Mouse (Mus musculus): ENCODE data around the gene Igfals. TPM values are rescaled to one million over a fixed set of nuclear protein-coding genes. Genes with fewer than 3 reads are reported as not detected.

The Igfals gene
- polyA plus RNA-seq, 1 experiment from 2014 or later = 0.28 TPM

DNA sequence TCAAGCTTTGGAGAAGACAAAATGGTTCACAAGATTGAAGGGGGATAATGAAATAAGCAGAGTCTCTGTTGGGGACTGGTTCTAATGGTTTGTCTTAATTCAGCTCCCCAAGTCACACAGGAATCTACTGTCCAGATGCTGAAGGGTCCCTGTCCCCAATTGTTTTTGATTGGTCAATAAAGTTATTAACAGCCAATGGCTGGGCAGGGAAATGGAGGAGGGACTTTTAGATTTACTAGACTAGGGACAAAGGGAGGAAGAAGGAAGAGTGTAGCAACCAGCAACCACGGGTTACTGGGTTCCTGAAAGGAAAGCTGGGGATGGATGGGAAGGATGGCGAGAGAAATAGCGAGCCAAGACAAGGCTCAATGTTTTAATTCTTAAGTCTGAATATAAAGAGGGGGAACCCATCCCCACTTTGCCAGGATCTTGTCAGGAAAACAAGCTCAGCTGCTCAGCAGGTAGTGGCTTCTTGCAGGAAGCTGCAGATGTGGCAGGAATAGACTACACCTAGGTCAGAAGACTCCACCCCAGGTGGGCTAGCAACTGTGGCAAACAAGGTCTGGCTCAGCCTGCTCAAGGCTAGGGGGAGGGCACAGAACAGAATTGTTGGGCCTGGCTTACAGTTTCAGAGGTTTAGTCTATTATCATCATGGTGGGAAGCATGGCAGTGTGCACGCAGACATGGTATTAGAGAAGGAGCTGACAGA is 8.1 kb downstream of the Igfals start:
- no peaks in the 10 kb centered on the region for H3K27me3 ChIP-seq
- H3K9me3 ChIP-seq = no peaks in the 10 kb centered on the region
- ATAC-seq (ENCODE audit: insufficient number of reproducible peaks, insufficient read depth, low FRiP score, low TSS enrichment) = no peak

DNA sequence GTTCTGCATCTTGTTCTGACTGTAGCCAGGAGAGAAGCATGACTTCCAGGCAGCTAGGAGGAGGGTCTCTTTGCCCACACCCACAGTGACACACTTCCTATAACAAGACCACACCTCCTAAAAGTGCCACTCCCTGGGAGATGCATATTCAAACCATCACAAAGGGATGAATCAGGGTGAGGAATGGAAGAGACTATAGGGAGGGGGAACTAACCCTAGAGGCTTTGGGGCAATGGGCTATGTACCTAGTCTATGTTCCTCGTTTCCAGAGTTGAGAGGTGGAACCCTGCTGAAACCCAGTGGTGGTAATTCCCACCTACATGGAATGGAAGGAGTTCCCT is 8.6 kb downstream of the Igfals start:
- Histone ChIP-seq H3K4me2 (replicated peaks) (no peak overlapping the region), H3K27me3 (no peaks in the 10 kb centered on the region), H3K4me1 (no peaks in the 10 kb centered on the region; the same call in 1 of the 2 replicates), H3K36me3 (no peaks in the 10 kb centered on the region), H3K9me3 (no peaks in the 10 kb centered on the region), H3K9ac (no peak overlapping the region), H3K4me3 (no peak overlapping the region), H3K27ac (no peak overlapping the region)
- WGBS = 58% methylated on average over 1 of the region's 1 CpGs
- no peak for ATAC-seq (ENCODE audit: insufficient number of reproducible peaks, insufficient read depth, low FRiP score, low TSS enrichment)

More for the DNA sequence above, 8.1 kb downstream of the Igfals start:
- Histone ChIP-seq H3K4me3 (no peak overlapping the region), H3K27ac (no peak overlapping the region), H3K4me1 (no peaks in the 10 kb centered on the region; the same call in 1 of the 2 replicates), H3K36me3 (no peaks in the 10 kb centered on the region), H3K4me2 (replicated peaks) (no peak overlapping the region), H3K9ac (no peak overlapping the region)
- 48% methylated on average over 4 of the region's 4 CpGs for WGBS

DNA sequence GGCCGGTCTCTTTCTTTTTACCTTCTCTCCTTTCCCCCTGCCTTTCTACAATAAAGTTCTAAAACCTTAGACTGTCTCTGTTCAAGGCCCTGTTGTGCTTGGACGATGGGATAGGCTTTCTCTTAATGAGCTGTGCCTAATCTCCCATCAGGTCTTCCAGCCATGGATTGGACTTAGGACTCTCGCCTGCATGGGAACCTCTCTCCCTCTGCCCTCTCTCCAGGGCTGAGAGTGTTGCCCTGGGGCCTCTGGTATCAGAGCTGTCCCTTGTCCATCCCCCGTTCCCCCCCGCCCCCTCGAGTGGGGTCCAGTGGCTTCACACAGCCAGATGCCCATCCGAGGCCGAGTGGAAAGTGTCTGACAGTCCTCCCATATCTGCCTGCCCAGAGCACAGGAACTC is 9.2 kb downstream of the Igfals start:
- Histone ChIP-seq H3K4me2 (replicated peaks) (no peak overlapping the region), H3K9ac (no peak overlapping the region), H3K36me3 (no peaks in the 10 kb centered on the region), H3K4me3 (no peak overlapping the region), H3K27me3 (no peaks in the 10 kb centered on the region), H3K9me3 (no peaks in the 10 kb centered on the region), H3K27ac (no peak overlapping the region), H3K4me1 (no peaks in the 10 kb centered on the region; the same call in 1 of the 2 replicates)
- WGBS = 80% methylated on average over 8 of the region's 8 CpGs
- no peak for ATAC-seq (ENCODE audit: insufficient number of reproducible peaks, insufficient read depth, low FRiP score, low TSS enrichment)

DNA sequence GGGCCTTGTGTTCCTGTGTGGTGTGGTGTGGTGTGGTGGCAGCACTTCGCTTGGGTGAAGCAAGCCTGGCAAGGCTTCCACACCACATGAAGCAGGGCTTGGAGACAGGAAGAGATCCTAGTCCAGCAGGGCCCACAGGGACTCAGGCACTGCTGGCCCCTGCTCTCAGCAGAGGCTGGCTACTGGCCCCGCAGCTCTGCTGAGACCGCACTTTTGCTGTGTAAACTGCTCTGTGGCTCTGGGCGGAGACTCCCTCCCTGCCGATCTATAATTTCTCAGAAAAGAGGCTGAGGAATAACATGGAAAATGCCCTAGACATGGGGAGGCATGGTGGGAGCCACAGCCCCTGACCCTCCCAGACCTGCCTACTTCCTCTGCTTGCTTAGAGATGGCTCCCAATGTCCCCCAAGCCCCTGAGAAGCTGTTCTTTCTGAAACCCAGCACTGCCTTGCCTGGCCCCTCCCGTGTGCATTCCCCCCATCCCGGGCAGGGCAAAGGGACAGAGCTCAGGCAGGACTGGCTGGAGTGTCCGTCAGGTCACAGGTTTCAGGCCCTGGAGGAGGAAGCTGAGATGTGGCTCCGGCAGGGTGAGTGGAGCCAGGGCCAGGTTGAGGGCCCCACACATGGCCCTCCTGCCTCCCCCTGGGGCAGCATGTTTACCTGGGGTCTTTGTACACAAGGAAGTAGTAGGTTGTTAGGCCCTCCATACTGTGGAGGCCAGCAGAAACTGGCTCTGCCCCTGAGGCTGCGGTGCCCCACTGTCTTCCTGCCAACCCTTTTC is 11.7 kb downstream of the Igfals start:
- Histone ChIP-seq H3K27me3 (no peaks in the 10 kb centered on the region), H3K27ac (no peak overlapping the region; the same call in 1 of the 2 replicates)

DNA sequence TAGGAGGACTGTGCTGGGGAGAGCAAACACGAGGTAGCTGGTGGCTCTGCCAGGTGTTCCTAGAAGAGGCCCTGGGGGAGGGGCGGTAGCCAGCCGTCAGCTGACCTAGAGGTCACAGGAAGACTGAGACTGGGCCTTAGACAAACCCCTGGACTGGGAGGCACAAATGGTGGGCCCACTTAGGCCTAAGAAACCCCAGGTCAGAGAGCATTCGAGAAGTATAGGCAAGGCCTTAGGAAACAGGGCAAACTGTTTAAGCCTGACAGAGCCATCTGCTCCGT is 12.3 kb downstream of the Igfals start:
- H3K27ac ChIP-seq = no peak overlapping the region
- peaks cover 3% of the 10 kb centered on the region; the same call in 1 of the 2 replicates for H3K4me1 ChIP-seq
- no peaks in the 10 kb centered on the region for H3K9me3 ChIP-seq
- no peak overlapping the region for H3K4me2 ChIP-seq (replicated peaks)
- no peak overlapping the region for H3K4me3 ChIP-seq
- H3K36me3 ChIP-seq = peaks cover 9% of the 10 kb centered on the region
- H3K9ac ChIP-seq = no peak overlapping the region
- no peaks in the 10 kb centered on the region for H3K27me3 ChIP-seq
- 31% methylated on average over 5 of the region's 5 CpGs for WGBS
- ATAC-seq (ENCODE audit: insufficient number of reproducible peaks, insufficient read depth, low FRiP score, low TSS enrichment) = no peak

More for the DNA sequence above, 11.7 kb downstream of the Igfals start:
- Histone ChIP-seq H3K4me1 (peaks cover 3% of the 10 kb centered on the region; the same call in 1 of the 2 replicates), H3K36me3 (peaks cover 3% of the 10 kb centered on the region), H3K4me2 (replicated peaks) (no peak overlapping the region), H3K4me3 (no peak overlapping the region), H3K9ac (peak overlapping the region; percentile 31), H3K9me3 (no peaks in the 10 kb centered on the region)
- ATAC-seq (ENCODE audit: insufficient number of reproducible peaks, insufficient read depth, low FRiP score, low TSS enrichment) = no peak
- 51% methylated on average over 10 of the region's 10 CpGs for WGBS

DNA sequence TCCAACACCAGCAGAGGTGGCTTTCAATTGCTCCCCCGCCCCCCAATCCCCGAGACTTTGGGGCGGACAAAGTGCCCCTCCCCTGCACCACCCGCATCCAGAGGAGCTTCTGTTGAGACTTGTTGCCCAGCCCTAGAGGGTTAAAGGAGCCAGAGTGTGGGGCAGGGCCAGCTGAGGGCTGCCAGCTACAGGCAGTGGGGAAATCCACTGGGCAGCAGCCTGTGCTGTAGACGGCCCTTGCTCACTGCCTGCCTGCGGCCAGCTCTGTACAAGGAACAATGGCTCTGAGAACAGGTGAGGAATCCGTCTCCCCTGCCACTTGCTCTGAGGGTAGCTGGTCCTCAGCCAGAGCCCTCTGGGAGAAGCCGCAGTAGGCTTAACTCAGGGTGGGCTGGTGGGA is 12.7 kb downstream of the Igfals start:
- 67% methylated on average over 8 of the region's 8 CpGs for WGBS
- peaks cover 3% of the 10 kb centered on the region; the same call in 1 of the 2 replicates for H3K4me1 ChIP-seq
- no peak overlapping the region for H3K27ac ChIP-seq
- no peak overlapping the region for H3K4me3 ChIP-seq
- H3K4me2 ChIP-seq (replicated peaks) = no peak overlapping the region
- ATAC-seq (ENCODE audit: insufficient number of reproducible peaks, insufficient read depth, low FRiP score, low TSS enrichment) = no peak
- no peaks in the 10 kb centered on the region for H3K27me3 ChIP-seq
- no peaks in the 10 kb centered on the region for H3K9me3 ChIP-seq
- H3K9ac ChIP-seq = no peak overlapping the region
- H3K36me3 ChIP-seq = peaks cover 14% of the 10 kb centered on the region

DNA sequence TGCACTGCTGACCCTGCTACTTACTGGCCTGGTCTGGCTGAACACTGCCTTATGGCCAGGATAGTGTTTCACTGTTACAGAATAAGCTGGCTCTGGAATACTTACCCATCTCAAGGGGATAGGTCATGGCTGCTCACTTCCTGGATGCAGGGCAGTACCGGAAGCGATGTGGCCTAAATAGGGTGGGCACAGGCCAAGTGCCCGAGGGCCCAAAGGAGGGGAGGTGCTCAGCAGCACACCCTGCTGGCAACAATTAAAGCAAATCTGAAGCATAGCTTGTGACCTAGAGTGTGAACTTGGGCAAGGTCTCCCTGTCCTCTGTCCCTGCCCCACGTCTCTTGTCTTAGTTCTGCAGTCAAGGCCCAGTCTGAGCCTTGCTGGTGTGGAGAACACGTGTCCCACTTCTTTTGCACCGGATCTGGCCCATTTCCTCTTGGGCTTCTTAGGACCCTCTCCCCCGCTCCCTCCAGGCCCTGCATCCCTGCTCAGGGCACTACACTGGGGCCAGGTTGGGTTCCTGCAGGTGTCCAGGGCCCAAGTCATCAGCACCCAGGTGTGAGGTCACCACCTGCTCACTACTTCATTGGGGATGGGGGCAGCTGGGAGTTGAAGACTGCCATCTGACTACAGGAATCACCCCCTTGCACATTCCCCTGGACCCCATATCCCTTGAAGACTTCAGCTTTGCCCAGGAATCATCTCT is 16.1 kb downstream of the Igfals start:
- H3K36me3 ChIP-seq = peaks cover 17% of the 10 kb centered on the region
- H3K9ac ChIP-seq = no peak overlapping the region
- H3K27me3 ChIP-seq = no peaks in the 10 kb centered on the region
- no peak overlapping the region for H3K4me3 ChIP-seq
- H3K9me3 ChIP-seq = no peaks in the 10 kb centered on the region
- no peak for ATAC-seq (ENCODE audit: insufficient number of reproducible peaks, insufficient read depth, low FRiP score, low TSS enrichment)
- 36% methylated on average over 7 of the region's 7 CpGs for WGBS
- H3K4me2 ChIP-seq (replicated peaks) = no peak overlapping the region
- H3K27ac ChIP-seq = no peak overlapping the region
- peaks cover 13% of the 10 kb centered on the region for H3K4me1 ChIP-seq

DNA sequence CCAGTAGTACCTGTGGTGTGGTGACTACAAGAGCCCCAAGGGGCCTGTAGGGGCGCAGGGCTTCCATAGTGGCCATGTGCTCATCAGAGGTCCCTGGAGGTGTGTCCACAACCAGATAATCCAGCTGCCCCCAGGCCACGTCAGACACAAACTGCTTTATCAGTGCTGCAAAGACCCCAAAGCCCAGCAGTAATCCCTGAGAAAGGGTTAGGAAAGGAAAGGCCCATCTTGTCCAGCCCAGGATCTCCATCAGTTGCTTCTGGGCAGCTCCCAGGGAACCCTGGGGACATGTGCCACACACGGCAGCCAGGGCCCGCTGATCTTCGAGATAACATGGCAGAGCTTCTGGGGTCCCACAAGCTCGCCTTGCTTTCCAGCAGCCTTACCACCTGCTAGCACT is 18.6 kb downstream of the Igfals start:
- Histone ChIP-seq H3K4me3 (no peak overlapping the region), H3K27me3 (no peaks in the 10 kb centered on the region), H3K4me1 (peaks cover 25% of the 10 kb centered on the region), H3K36me3 (peaks cover 23% of the 10 kb centered on the region), H3K9ac (no peak overlapping the region), H3K27ac (no peak overlapping the region), H3K9me3 (no peaks in the 10 kb centered on the region), H3K4me2 (replicated peaks) (no peak overlapping the region)
- ATAC-seq (ENCODE audit: insufficient number of reproducible peaks, insufficient read depth, low FRiP score, low TSS enrichment) = no peak
- WGBS = 86% methylated on average over 6 of the region's 6 CpGs

DNA sequence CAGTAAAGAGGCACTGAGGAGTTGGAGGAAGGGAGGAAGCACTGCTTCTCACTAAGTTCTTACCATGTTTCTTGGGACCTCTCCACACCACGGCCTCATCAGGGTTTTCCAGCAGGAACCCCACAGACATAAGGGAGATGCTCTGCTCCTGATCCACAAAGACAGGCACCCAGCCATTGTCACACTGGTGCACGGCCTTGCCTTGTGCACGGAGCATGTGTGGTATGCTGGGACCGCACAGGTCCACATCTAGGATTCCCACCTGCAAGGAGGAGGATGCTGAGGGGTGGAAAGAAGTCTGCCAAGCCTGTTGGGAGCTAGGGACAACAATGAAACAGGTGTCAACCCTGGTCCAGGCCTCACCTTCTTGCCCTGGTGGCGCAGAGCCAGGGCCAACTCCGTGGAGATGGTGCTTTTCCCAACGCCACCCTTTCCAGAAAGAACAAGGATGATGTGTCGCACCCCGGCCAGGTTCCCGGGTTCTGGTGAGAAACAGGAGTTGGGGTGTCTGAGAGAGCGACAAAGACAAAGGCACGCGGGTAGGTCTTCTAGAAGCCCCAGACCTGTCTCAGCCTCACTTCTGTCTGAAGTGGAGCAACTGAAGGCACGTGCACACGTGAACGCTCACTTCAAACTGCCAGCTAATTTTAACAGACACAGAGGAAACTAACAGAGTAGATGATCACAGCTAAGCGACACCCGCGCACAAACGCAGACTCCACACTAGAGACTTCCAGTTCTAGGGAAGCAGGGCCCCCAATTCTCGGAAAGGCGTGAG is 19.7 kb downstream of the Igfals start:
- Histone ChIP-seq H3K4me1 (peaks cover 25% of the 10 kb centered on the region), H3K36me3 (peaks cover 33% of the 10 kb centered on the region), H3K9ac (peak overlapping the region; percentile 56), H3K9me3 (no peaks in the 10 kb centered on the region), H3K4me2 (replicated peaks) (peak overlapping the region; percentile 93), H3K27me3 (no peaks in the 10 kb centered on the region), H3K4me3 (peak overlapping the region; percentile 88), H3K27ac (no peak overlapping the region)
- 26% methylated on average over 22 of the region's 22 CpGs for WGBS
- ATAC-seq (ENCODE audit: insufficient number of reproducible peaks, insufficient read depth, low FRiP score, low TSS enrichment) = no peak

- Histone ChIP-seq H3K4me2 (replicated peaks) (peak within 1 kb of the TSS; percentile 96), H3K4me1 (peaks cover 25% of the 10 kb centered on the region), H3K9ac (peak within 1 kb of the TSS; percentile 72), H3K27ac (no peak within 1 kb of the TSS), H3K36me3 (peaks cover 41% of the 10 kb centered on the region), H3K9me3 (no peaks in the 10 kb centered on the region), H3K4me3 (peak within 1 kb of the TSS; percentile 88), H3K27me3 (no peaks in the 10 kb centered on the region)
- ATAC-seq (ENCODE audit: insufficient number of reproducible peaks, insufficient read depth, low FRiP score, low TSS enrichment) = peak; percentile 95
- WGBS = under 1% methylated on average over 69 of the region's 69 CpGs
These were observed 20.5 kb downstream of the Igfals start, which contains the start of the genes Nubp2 and Spsb3 for GRCm38 (mm10) chr17:24886134-24886931. Gene Nubp2 (minus strand): TSS chr17:24886349. Gene Spsb3 (plus strand): TSS chr17:24886643.

DNA sequence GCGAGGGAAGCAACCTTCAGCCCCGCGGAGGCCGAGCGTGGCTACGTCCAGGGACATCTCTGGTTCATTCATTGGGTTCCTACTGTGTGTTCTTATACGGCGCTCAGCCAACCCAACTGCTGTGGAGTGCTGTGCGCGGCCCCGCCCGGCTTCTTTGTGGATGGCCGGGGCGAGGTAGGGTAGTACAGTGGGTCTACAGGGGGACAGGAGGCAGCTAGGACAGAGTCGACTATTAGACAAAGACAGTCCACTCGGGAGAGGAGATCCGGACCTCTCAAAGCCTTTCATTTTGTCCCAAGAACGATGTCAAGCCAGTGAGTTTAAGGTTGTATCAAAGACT is 21.1 kb downstream of the Igfals start:
- Histone ChIP-seq H3K36me3 (peaks cover 46% of the 10 kb centered on the region), H3K4me2 (replicated peaks) (peak overlapping the region; percentile 96), H3K9ac (peak overlapping the region; percentile 72), H3K4me1 (peaks cover 21% of the 10 kb centered on the region), H3K27me3 (no peaks in the 10 kb centered on the region), H3K4me3 (peak overlapping the region; percentile 88), H3K27ac (no peak overlapping the region), H3K9me3 (no peaks in the 10 kb centered on the region)
- 2% methylated on average over 18 of the region's 18 CpGs for WGBS
- ATAC-seq (ENCODE audit: insufficient number of reproducible peaks, insufficient read depth, low FRiP score, low TSS enrichment) = peak; percentile 29; the same call in 1 of the 2 replicates

All from embryonic facial prominence, embryonic 12.5 days (tissue).